Mouse (Mus musculus) heart, embryonic 16.5 days (tissue): ENCODE measurements around the gene Nr1d1. TPM values are rescaled to one million over a fixed set of nuclear protein-coding genes. Genes with fewer than 3 reads are reported as not detected.
A peak's percentile ranks its signal among the peaks of the same experiment; 100 is the strongest.

Experiments used
- ATAC-seq: fragments of 200-750 bp; cut with Nextera tagmentation; replicated peaks from 2 replicates; pipeline ENCODE4 v1.8.0; 2017; ENCODE audit warnings: moderate number of reproducible peaks; ENCODE audit not compliant: insufficient read depth, low FRiP score; ENCODE audit errors: extremely low read depth
- H3K27ac ChIP-seq: fragments of 300-500 bp; sonication (generic); 2 replicates; pipeline ENCODE4 v1.5.1; 2014; ENCODE audit warnings: mild to moderate bottlenecking, low read length, control low read depth, moderate library complexity
- H3K27me3 ChIP-seq: fragments of 300-500 bp; sonication (generic); 2 replicates; pipeline ENCODE4 v1.6.1; 2014; ENCODE audit warnings: low read length, mixed read lengths; ENCODE audit not compliant: control insufficient read depth, insufficient read depth
- H3K36me3 ChIP-seq: fragments of 300-500 bp; sonication (generic); 2 replicates; pipeline ENCODE4 v1.6.1; 2014; ENCODE audit not compliant: control insufficient read depth, insufficient read depth
- H3K4me1 ChIP-seq: fragments of 300-500 bp; sonication (generic); 2 replicates; pipeline ENCODE4 v1.6.1; 2014; ENCODE audit warnings: low read length, mixed read lengths; ENCODE audit not compliant: control insufficient read depth, insufficient read depth
- H3K4me2 ChIP-seq: fragments of 300-500 bp; sonication (generic); 2 replicates; pipeline ENCODE4 v1.6.1; 2014; ENCODE audit warnings: low read depth, mild to moderate bottlenecking, control low read depth, low read length
- H3K4me3 ChIP-seq: fragments of 300-500 bp; sonication (generic); 2 replicates; pipeline ENCODE4 v1.5.1; 2014; ENCODE audit warnings: mild to moderate bottlenecking, control low read depth, low read length
- H3K9ac ChIP-seq: fragments of 300-500 bp; sonication (generic); 2 replicates; pipeline ENCODE4 v1.6.1; 2014; ENCODE audit warnings: low read length, control low read depth
- H3K9me3 ChIP-seq: fragments of 300-500 bp; sonication (generic); replicated peaks from 2 replicates; pipeline ENCODE4 v1.6.1; 2016; ENCODE audit warnings: low read length; ENCODE audit not compliant: control insufficient read depth
- WGBS: fragments of 180-500 bp; shearing (Covaris S2); extraction: QIAGEN DNeasy Blood & Tissue Kit; methylation state at CpG from one replicate; pipeline ENCODE4 v1.1.7; 2014; 5-methylcytosine and 5-hydroxymethylcytosine counted together
- polyA plus RNA-seq: library from polyadenylated mRNA; unstranded; fragments of >200 nt; fragmentation: Nextera tagmentation; extraction: Ambion mirVana; gene quantifications from 2 replicates; pipeline ENCODE4 v1.2.1, GENCODE M21; 2015

The Nr1d1 gene
- polyA plus RNA-seq, 1 experiment from 2014 or later = 8.2 TPM

- Histone ChIP-seq H3K4me3 (peak overlapping the region; percentile 100), H3K9ac (peak overlapping the region; percentile 100), H3K4me1 (peaks cover 22% of the 10 kb centered on the region), H3K36me3 (peaks cover 31% of the 10 kb centered on the region), H3K27ac (peak overlapping the region; percentile 100), H3K4me2 (peak overlapping the region; percentile 81), H3K9me3 (no peaks in the 10 kb centered on the region), H3K27me3 (no peaks in the 10 kb centered on the region)
- ATAC-seq = no peak; the same call in 1 of the 2 replicates
- under 1% methylated on average over 5 of the region's 5 CpGs for WGBS
Measured at GRCm38 (mm10) chr11:98797306-98797705, 22.2 kb upstream of the Nr1d1 start.

DNA sequence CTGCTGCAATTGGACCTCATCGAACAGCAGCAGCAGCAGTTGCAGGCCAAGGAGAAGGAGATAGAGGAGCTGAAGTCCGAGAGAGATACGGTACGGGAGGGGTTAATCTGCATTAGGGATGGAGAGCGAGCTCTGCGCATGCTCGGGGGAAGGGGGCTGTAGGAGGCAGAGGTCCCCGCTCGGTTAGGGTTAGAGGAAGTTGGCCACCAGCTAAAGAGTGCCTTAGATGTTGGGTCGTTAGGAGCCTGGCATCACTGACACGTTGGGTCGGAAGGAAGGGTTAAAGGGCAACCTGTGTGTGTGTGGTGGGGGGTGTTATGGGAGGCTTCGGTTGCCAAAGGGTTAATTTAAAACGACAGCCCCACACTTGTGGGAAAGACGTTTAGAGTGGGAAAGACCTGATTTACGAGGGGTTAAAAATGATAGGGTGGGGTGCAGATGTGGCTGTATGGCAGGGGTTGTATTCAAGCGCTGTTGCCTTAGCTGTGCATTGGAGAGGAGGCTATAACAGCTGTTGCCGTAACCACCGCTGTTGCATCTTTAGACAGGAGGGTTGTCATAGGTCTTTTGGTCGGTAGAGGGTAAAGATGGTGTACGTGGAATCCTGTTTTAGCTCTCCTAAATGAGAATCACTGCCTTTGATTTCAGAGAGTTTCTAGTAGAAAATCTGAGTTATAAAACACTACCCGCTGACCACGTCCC, 21.5 kb upstream of the Nr1d1 start:
- 1% methylated on average over 23 of the region's 23 CpGs for WGBS
- peak; percentile 12; the same call in 1 of the 2 replicates for ATAC-seq

DNA sequence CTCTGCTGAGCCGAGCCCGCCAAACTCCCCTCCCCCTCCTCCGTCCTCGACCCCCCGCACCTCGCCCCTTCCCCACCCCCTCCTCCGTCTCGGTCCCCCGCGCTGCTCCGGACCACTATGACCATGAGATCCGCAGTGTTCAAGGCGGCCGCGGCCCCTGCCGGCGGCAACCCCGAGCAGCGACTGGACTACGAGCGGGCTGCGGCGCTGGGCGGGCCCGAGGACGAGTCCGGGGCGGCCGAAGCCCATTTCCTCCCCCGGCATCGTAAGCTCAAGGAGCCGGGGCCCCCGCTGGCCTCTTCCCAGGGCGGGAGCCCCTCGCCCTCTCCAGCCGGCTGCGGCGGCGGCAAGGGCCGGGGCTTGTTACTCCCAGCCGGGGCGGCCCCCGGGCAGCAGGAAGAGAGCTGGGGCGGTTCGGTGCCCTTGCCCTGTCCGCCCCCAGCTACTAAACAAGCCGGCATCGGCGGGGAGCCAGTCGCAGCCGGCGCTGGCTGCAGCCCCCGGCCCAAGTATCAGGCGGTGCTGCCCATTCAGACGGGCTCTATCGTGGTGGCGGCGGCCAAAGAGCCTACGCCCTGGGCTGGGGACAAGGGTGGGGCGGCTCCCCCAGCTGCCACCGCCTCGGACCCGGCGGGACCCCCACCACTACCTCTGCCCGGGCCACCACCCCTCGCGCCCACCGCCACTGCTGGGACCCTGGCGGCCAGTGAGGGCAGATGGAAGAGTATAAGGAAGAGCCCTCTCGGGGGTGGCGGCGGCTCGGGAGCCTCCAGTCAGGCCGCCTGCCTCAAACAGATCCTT, 20.8 kb upstream of the Nr1d1 start:
- Histone ChIP-seq H3K9me3 (no peaks in the 10 kb centered on the region), H3K4me1 (peaks cover 22% of the 10 kb centered on the region), H3K27me3 (no peaks in the 10 kb centered on the region), H3K36me3 (peaks cover 17% of the 10 kb centered on the region), H3K27ac (peak overlapping the region; percentile 100), H3K9ac (peak overlapping the region; percentile 100), H3K4me3 (peak overlapping the region; percentile 100), H3K4me2 (peak overlapping the region; percentile 81)
- WGBS = under 1% methylated on average over 68 of the region's 74 CpGs
- peak; percentile 31 for ATAC-seq

More for the DNA sequence above, 21.5 kb upstream of the Nr1d1 start:
- H3K36me3 ChIP-seq = peaks cover 24% of the 10 kb centered on the region
- H3K27ac ChIP-seq = peak overlapping the region; percentile 100
- peak overlapping the region; percentile 100 for H3K4me3 ChIP-seq
- H3K4me1 ChIP-seq = peaks cover 22% of the 10 kb centered on the region
- H3K4me2 ChIP-seq = peak overlapping the region; percentile 81
- peak overlapping the region; percentile 100 for H3K9ac ChIP-seq
- no peaks in the 10 kb centered on the region for H3K9me3 ChIP-seq
- no peaks in the 10 kb centered on the region for H3K27me3 ChIP-seq

GRCm38 (mm10) chr11:98795015-98795713, 20.0 kb upstream of the Nr1d1 start, which contains the start of gene Msl1:
TSS of gene Msl1 (plus strand) at chr11:98795516.
- Histone ChIP-seq H3K4me1 (peaks cover 22% of the 10 kb centered on the region), H3K36me3 (peaks cover 11% of the 10 kb centered on the region), H3K27ac (peak within 1 kb of the TSS; percentile 100), H3K9ac (peak within 1 kb of the TSS; percentile 100), H3K4me2 (peak within 1 kb of the TSS; percentile 81), H3K27me3 (no peaks in the 10 kb centered on the region), H3K4me3 (peak within 1 kb of the TSS; percentile 100), H3K9me3 (no peaks in the 10 kb centered on the region)
- ATAC-seq = peak; percentile 71
- under 1% methylated on average over 64 of the region's 89 CpGs for WGBS

DNA sequence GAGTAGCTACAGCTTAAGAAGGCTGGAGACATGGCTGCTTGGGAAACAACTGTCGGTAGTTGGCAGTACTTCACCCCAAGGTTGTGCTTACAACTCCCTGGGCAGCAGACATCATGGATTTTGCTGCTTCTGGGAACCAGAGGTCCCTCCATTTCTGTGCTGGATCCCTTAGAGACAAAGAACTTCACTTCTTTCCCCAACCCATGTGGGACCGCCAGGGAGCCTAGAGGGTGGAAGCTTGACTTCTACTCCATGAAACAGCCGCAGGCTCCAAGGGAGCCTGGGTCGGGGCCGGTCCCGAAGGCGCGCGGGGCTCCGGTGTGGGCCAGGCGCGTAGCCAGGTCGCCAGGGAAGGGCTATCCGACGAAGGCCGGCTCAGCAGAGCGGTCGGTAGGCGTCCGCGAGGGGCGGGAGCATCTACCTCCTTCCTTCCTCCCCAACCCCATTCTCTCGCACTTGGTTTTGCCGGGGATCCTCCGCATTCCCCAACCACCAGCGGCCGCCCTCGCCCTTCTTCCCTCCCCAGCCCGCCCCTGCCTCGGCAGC, 19.4 kb upstream of the Nr1d1 start:
- peaks cover 27% of the 10 kb centered on the region for H3K4me1 ChIP-seq
- 0% methylated on average over 29 of the region's 30 CpGs for WGBS

DNA sequence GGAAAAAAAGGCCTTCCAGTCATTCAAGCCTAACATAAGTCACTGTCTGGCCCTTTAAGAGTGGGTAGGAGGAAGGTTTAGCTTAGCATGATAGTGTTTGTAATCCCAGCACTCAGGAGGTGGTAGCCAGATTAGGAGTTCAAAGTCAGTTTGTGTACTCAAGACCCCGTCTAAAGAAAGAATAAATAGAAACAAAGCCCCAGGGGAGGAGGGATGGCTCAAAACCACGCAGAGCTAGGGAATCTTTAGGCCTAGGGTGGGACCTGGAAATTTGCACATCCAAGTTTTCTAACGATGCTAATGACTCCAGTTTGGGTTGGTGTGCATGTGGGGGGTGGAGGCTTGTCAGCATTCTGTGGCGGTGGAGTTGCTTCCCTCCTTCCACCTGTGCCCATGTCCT, 16.9 kb upstream of the Nr1d1 start:
- H3K36me3 ChIP-seq = no peaks in the 10 kb centered on the region
- no peak overlapping the region for H3K4me3 ChIP-seq
- H3K27me3 ChIP-seq = no peaks in the 10 kb centered on the region
- 20% methylated on average over 4 of the region's 4 CpGs for WGBS
- H3K9me3 ChIP-seq = no peaks in the 10 kb centered on the region
- H3K4me1 ChIP-seq = peaks cover 31% of the 10 kb centered on the region
- no peak overlapping the region for H3K27ac ChIP-seq
- H3K4me2 ChIP-seq = no peak overlapping the region
- ATAC-seq = no peak
- H3K9ac ChIP-seq = no peak overlapping the region

More for the DNA sequence above, 19.4 kb upstream of the Nr1d1 start:
- peak; percentile 58 for ATAC-seq
- Histone ChIP-seq H3K27me3 (no peaks in the 10 kb centered on the region), H3K9me3 (no peaks in the 10 kb centered on the region), H3K9ac (peak overlapping the region; percentile 100), H3K36me3 (peaks cover 6% of the 10 kb centered on the region), H3K27ac (peak overlapping the region; percentile 100), H3K4me3 (peak overlapping the region; percentile 100), H3K4me2 (peak overlapping the region; percentile 81)

- 69% methylated on average over 1 of the region's 1 CpGs for WGBS
- H3K9me3 ChIP-seq = no peaks in the 10 kb centered on the region
- H3K36me3 ChIP-seq = no peaks in the 10 kb centered on the region
- no peak overlapping the region for H3K4me3 ChIP-seq
- peaks cover 35% of the 10 kb centered on the region for H3K4me1 ChIP-seq
- ATAC-seq = no peak
- no peak overlapping the region for H3K4me2 ChIP-seq
- no peak overlapping the region for H3K9ac ChIP-seq
- H3K27ac ChIP-seq = no peak overlapping the region
- H3K27me3 ChIP-seq = no peaks in the 10 kb centered on the region
Measured at GRCm38 (mm10) chr11:98791448-98791847, 16.3 kb upstream of the Nr1d1 start.

GRCm38 (mm10) chr11:98790631-98791205, 15.6 kb upstream of the Nr1d1 start:
- Histone ChIP-seq H3K9me3 (no peaks in the 10 kb centered on the region), H3K36me3 (no peaks in the 10 kb centered on the region), H3K9ac (no peak overlapping the region), H3K4me2 (no peak overlapping the region), H3K4me3 (no peak overlapping the region), H3K4me1 (peaks cover 41% of the 10 kb centered on the region), H3K27ac (no peak overlapping the region), H3K27me3 (no peaks in the 10 kb centered on the region)
- ATAC-seq = no peak
- WGBS = 81% methylated on average over 5 of the region's 5 CpGs
